Mouse (Mus musculus) liver, postnatal 0 days (tissue): Measurements from ENCODE around the gene Fancd2. TPM values are rescaled to one million over a fixed set of nuclear protein-coding genes. Genes with fewer than 3 reads are reported as not detected.

ENCODE experiments used
- ATAC-seq: fragments of 200-750 bp; cut with Nextera tagmentation; 2 replicates; pipeline ENCODE4 v1.8.0; 2017; ENCODE audit warnings: mild to moderate bottlenecking, moderate library complexity
- DNase-seq: peaks from one replicate; pipeline ENCODE4 v3.0.0-alpha.2; 2016
- H3K27ac ChIP-seq: fragments of 300-500 bp; sonication (generic); 2 replicates; pipeline ENCODE4 v1.5.1; 2014; ENCODE audit warnings: antibody characterized with exemption, moderate library complexity, mild to moderate bottlenecking, low read depth
- H3K27me3 ChIP-seq: fragments of 300-500 bp; sonication (generic); 2 replicates; pipeline ENCODE4 v1.6.1; 2014; ENCODE audit warnings: low read length, control low read depth, mixed read lengths; ENCODE audit not compliant: insufficient read depth
- H3K36me3 ChIP-seq: fragments of 300-500 bp; sonication (generic); replicated peaks from 2 replicates; pipeline ENCODE4 v1.6.1; 2014; ENCODE audit warnings: mild to moderate bottlenecking, control low read depth, low read length, moderate library complexity, mixed read lengths; ENCODE audit not compliant: insufficient read depth
- H3K4me1 ChIP-seq: fragments of 300-500 bp; sonication (generic); 2 replicates; pipeline ENCODE4 v1.6.1; 2014; ENCODE audit warnings: antibody characterized with exemption, mild to moderate bottlenecking, control low read depth; ENCODE audit not compliant: insufficient read depth
- H3K4me2 ChIP-seq: fragments of 300-500 bp; sonication (generic); 2 replicates; pipeline ENCODE4 v1.6.1; 2014; ENCODE audit warnings: low read depth, mild to moderate bottlenecking, low read length, moderate library complexity, mixed read lengths
- H3K4me3 ChIP-seq: fragments of 300-500 bp; sonication (generic); 2 replicates; pipeline ENCODE4 v1.5.1; 2014; ENCODE audit warnings: low read depth, low read length
- H3K9ac ChIP-seq: fragments of 300-500 bp; sonication (generic); replicated peaks from 2 replicates; pipeline ENCODE4 v1.6.1; 2014; ENCODE audit warnings: mild to moderate bottlenecking, moderate library complexity
- H3K9me3 ChIP-seq: fragments of 300-500 bp; sonication (generic); 2 replicates; pipeline ENCODE4 v1.6.1; 2016; ENCODE audit warnings: mild to moderate bottlenecking, control low read depth, low read length, mixed read lengths
- CTCF ChIP-seq: sonication (generic); IDR thresholded peaks from 2 replicates; pipeline ENCODE4 v1.5.1; 2016; ENCODE audit warnings: antibody characterized with exemption, low read depth
- EP300 ChIP-seq: IDR thresholded peaks from 2 replicates; pipeline ENCODE4 v1.6.1; 2016; ENCODE audit warnings: antibody characterized with exemption, low read depth, mild to moderate bottlenecking
- WGBS: fragments of 180-500 bp; shearing (Covaris S2); extraction: QIAGEN DNeasy Blood & Tissue Kit; methylation state at CpG from one replicate; pipeline ENCODE4 v1.1.7; 2014; ENCODE audit not compliant: insufficient replicate concordance; 5-methylcytosine and 5-hydroxymethylcytosine counted together
- polyA plus RNA-seq: library from polyadenylated mRNA; unstranded; fragments of >200 nt; fragmentation: Nextera tagmentation; extraction: Ambion mirVana; gene quantifications from 2 replicates; pipeline ENCODE4 v1.2.1, GENCODE M21; 2015

The Fancd2 gene
- polyA plus RNA-seq, 1 experiment from 2014 or later = 4.5 TPM

- Histone ChIP-seq H3K4me3 (no peak overlapping the region), H3K27me3 (no peaks in the 10 kb centered on the region), H3K27ac (no peak overlapping the region), H3K4me1 (peaks cover 4% of the 10 kb centered on the region; the same call in 1 of the 2 replicates), H3K36me3 (peaks cover 37% of the 10 kb centered on the region), H3K4me2 (no peak overlapping the region), H3K9me3 (no peaks in the 10 kb centered on the region), H3K9ac (no peak overlapping the region)
- WGBS = 79% methylated on average over 8 of the region's 8 CpGs
- DNase-seq = no peak
- no peak for ATAC-seq
- TF ChIP-seq CTCF = no peak
- no peak for TF ChIP-seq EP300
Observed at GRCm38 (mm10) chr6:113612258-113612969, 80.9 kb downstream of the Fancd2 start.

DNA sequence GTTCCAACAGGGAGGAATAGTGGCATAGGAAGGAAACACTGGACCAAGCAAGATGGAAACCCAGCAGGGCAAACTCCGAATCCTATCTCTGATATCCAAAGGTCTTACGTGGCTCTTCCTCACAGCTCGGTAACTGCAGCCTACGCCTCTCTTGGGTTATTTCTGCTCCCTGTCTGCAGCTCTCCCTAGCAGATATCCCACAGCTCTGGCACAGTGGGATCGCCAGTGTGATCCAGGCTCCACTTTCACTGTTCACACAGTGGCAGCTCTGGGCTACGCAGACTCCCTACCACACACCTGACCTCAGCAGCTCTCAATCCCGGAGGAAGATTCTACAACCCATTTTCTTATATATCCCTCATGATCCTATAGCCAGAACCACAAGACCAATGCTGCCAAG lies 82.7 kb downstream of the Fancd2 start:
- 88% methylated on average over 7 of the region's 7 CpGs for WGBS
- H3K9ac ChIP-seq = no peak overlapping the region
- no peaks in the 10 kb centered on the region for H3K4me1 ChIP-seq
- no peaks in the 10 kb centered on the region for H3K27me3 ChIP-seq
- H3K4me3 ChIP-seq = no peak overlapping the region
- H3K4me2 ChIP-seq = no peak overlapping the region
- DNase-seq = no peak
- ATAC-seq = no peak
- no peaks in the 10 kb centered on the region for H3K9me3 ChIP-seq
- TF ChIP-seq CTCF = no peak
- TF ChIP-seq EP300 = no peak
- H3K27ac ChIP-seq = no peak overlapping the region
- H3K36me3 ChIP-seq = peaks cover 41% of the 10 kb centered on the region

DNA sequence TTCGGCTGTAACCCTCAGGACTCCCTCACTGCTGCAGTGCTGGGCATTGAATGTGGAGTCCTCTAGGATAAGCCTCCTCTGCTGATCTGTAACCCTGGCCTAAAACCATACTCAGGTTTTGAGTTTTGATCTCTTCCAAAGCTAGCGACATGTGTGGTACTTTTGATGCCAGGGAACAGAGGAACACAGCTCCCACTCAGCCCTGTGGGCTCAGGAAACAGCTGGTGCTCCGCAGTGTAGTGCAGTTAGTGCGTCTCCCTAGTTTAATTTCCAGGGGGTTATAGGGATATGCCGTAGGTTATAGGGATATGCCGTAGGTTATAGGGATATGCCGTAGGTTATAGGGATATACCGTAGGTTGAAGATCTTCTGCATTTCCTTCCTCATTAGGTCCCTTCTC lies 83.5 kb downstream of the Fancd2 start:
- H3K9me3 ChIP-seq = no peaks in the 10 kb centered on the region
- 91% methylated on average over 8 of the region's 8 CpGs for WGBS
- H3K4me2 ChIP-seq = no peak overlapping the region
- H3K27me3 ChIP-seq = no peaks in the 10 kb centered on the region
- H3K36me3 ChIP-seq = peaks cover 41% of the 10 kb centered on the region
- no peak overlapping the region for H3K4me3 ChIP-seq
- no peaks in the 10 kb centered on the region for H3K4me1 ChIP-seq
- ATAC-seq (no peak), DNase-seq (no peak)
- no peak overlapping the region for H3K9ac ChIP-seq
- no peak overlapping the region for H3K27ac ChIP-seq
- TF ChIP-seq CTCF = no peak
- no peak for TF ChIP-seq EP300

GRCm38 (mm10) chr6:113615489-113615888 lies 84.0 kb downstream of the Fancd2 start:
- ATAC-seq = no peak
- H3K36me3 ChIP-seq = peaks cover 41% of the 10 kb centered on the region
- WGBS = 94% methylated on average over 4 of the region's 4 CpGs
- H3K9me3 ChIP-seq = no peaks in the 10 kb centered on the region
- no peaks in the 10 kb centered on the region for H3K27me3 ChIP-seq
- H3K4me1 ChIP-seq = no peaks in the 10 kb centered on the region
- H3K27ac ChIP-seq = no peak overlapping the region
- no peak for TF ChIP-seq CTCF
- TF ChIP-seq EP300 = no peak
- no peak overlapping the region for H3K9ac ChIP-seq
- H3K4me3 ChIP-seq = no peak overlapping the region
- DNase-seq = no peak
- H3K4me2 ChIP-seq = no peak overlapping the region

DNA sequence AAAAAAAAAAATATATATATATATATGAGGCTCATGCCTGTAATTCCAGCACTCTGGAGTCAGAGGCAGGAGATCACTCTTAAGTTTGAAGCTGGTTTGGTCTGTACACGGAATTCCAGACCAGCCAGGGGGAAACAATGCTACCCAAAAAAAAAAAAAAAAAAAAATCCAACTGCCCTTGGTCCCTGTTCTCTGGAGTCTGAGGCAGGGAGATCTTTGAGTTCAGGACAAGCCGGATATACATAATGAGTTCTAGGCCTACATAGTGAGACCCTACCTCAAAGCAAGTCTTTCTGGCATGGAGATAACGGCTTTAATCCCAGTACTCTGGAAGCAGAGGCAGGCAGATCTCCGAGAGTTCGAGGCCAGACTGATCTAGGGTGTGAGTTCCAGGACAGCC lies 91.9 kb downstream of the Fancd2 start:
- H3K9me3 ChIP-seq = no peaks in the 10 kb centered on the region
- H3K27me3 ChIP-seq = no peaks in the 10 kb centered on the region
- DNase-seq (no peak), ATAC-seq (no peak)
- H3K27ac ChIP-seq = peak overlapping the region; percentile 87; the same call in 1 of the 2 replicates
- H3K4me2 ChIP-seq = peak overlapping the region; percentile 83
- H3K4me1 ChIP-seq = peaks cover 17% of the 10 kb centered on the region
- H3K4me3 ChIP-seq = peak overlapping the region; percentile 78
- WGBS = 49% methylated on average over 5 of the region's 5 CpGs
- peak overlapping the region; percentile 74; the same call in 1 of the 2 replicates for H3K9ac ChIP-seq
- H3K36me3 ChIP-seq = peaks cover 5% of the 10 kb centered on the region
- TF ChIP-seq EP300 (no peak), CTCF (no peak)

GRCm38 (mm10) chr6:113623941-113624751 lies 92.7 kb downstream of the Fancd2 start, which contains the start of gene Vhl:
TSS of gene Vhl (plus strand) at chr6:113623959.
- peak; percentile 92 for DNase-seq
- Histone ChIP-seq H3K4me2 (peak within 1 kb of the TSS; percentile 83), H3K4me3 (peak within 1 kb of the TSS; percentile 78), H3K4me1 (peaks cover 17% of the 10 kb centered on the region), H3K9ac (peak within 1 kb of the TSS; percentile 74), H3K27me3 (no peaks in the 10 kb centered on the region), H3K36me3 (peaks cover 9% of the 10 kb centered on the region), H3K9me3 (no peaks in the 10 kb centered on the region), H3K27ac (peak within 1 kb of the TSS; percentile 87)
- under 1% methylated on average over 60 of the region's 76 CpGs for WGBS
- ATAC-seq = peak; percentile 94
- TF ChIP-seq EP300 = no peak
- TF ChIP-seq CTCF = no peak; the same call in 1 of the 2 replicates
